Mouse (Mus musculus) left cerebral cortex, adult 9 months (tissue): ENCODE data around the gene Erf.

ENCODE experiments used
- DNase-seq, 2 experiments: peaks; one replicate each; pipeline ENCODE4 v3.0.0; 2022; ENCODE audit warnings: low spot score in 2 of 2

The Erf gene

GRCm38 (mm10) chr7:25238015-25238706 lies 12.4 kb downstream of the Erf start:
- peak; percentile 96 to 97 for DNase-seq

GRCm38 (mm10) chr7:25237249-25238014 lies 13.1 kb downstream of the Erf start, which contains the start of gene Gsk3a:
Gene Gsk3a, minus strand, starts transcription at chr7:25237851.
- peak; percentile 93 to 98 for DNase-seq

- DNase-seq = no peak
Measured at GRCm38 (mm10) chr7:25235526-25235925, 15.0 kb downstream of the Erf start.

- no peak for DNase-seq
Measured at GRCm38 (mm10) chr7:25233061-25233460, 17.5 kb downstream of the Erf start.

- DNase-seq = no peak
Measured at GRCm38 (mm10) chr7:25232101-25232648, 18.4 kb downstream of the Erf start.

- no peak for DNase-seq
Measured at GRCm38 (mm10) chr7:25230690-25231285, 19.8 kb downstream of the Erf start.

GRCm38 (mm10) chr7:25227523-25228300 lies 22.8 kb downstream of the Erf start:
- no peak for DNase-seq

GRCm38 (mm10) chr7:25222275-25222967 lies 28.1 kb downstream of the Erf start:
- no peak for DNase-seq

GRCm38 (mm10) chr7:25221102-25221883 lies 29.3 kb downstream of the Erf start, which contains the start of gene Zfp526:
Gene Zfp526, plus strand, starts transcription at chr7:25221425.
- peak; percentile 95 to 97 for DNase-seq

- no peak for DNase-seq
Measured at GRCm38 (mm10) chr7:25220457-25221101, 30.0 kb downstream of the Erf start, which contains the start of gene Dedd2. Gene Dedd2, minus strand, starts transcription at chr7:25220615.

- peak; percentile 85 to 96 for DNase-seq
Measured at GRCm38 (mm10) chr7:25219756-25220456, 30.7 kb downstream of the Erf start.

GRCm38 (mm10) chr7:25219416-25219750 lies 31.2 kb downstream of the Erf start:
- DNase-seq = no peak

- no peak for DNase-seq
Measured at GRCm38 (mm10) chr7:25218705-25219415, 31.7 kb downstream of the Erf start.

- DNase-seq = no peak
Measured at GRCm38 (mm10) chr7:25217653-25218395, 32.7 kb downstream of the Erf start.

- no peak for DNase-seq
Measured at GRCm38 (mm10) chr7:25214172-25214571, 36.4 kb downstream of the Erf start.

- DNase-seq = no peak
Measured at GRCm38 (mm10) chr7:25213099-25213498, 37.5 kb downstream of the Erf start.

- DNase-seq = no peak
Measured at GRCm38 (mm10) chr7:25210482-25210881, 40.1 kb downstream of the Erf start.
